Comparison of ENCODE assay signal across 11 mouse cellular contexts in the genomic region with DNA sequence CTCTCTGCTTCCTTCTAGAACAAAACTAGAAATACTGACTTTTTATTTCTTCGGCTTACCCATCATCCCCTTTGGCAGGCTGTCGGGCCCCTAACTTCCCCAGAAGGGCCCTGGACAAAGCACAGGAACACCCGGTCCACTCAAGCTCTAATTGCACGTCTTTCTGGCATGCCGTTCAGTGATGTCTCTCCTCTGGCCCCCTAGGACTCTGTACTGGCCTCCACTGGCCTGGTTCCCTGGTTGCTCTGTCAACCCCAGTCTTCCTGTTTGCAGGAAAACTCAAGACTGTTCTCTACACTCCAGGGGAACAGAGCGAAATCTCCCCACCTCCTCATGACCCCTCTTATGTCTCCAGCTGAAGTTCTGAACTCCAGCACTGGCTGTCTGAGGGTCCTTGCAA. TPM values are rescaled to one million over a fixed set of nuclear protein-coding genes. Genes with fewer than 3 reads are reported as not detected.
DNase-seq lines count a peak whose midpoint lies in the region; ATAC-seq and TF ChIP-seq lines count a peak whose summit lies in the region.
"Had no signal": no experiment of that assay in that cellular context is flagged by ENCODE, and none has a peak within 500 bp of the region (broad histone marks: within the 10 kb centered on the region; RNA-seq: fewer than 3 reads in every experiment).

No protein-coding gene starts in this region.

- H3K9me3 ChIP-seq in heart, postnatal 0 days (replicated peaks; ENCODE audit: control insufficient read depth, low read length): no peaks in the 10 kb centered on the region
- no peaks in the 10 kb centered on the region for H3K9me3 ChIP-seq in embryonic facial prominence, embryonic 11.5 days (replicated peaks; ENCODE audit: control insufficient read depth, low read length)
- H3K9me3 ChIP-seq in forebrain, postnatal 0 days (ENCODE audit: low read length): no peaks in the 10 kb centered on the region
- no peaks in the 10 kb centered on the region for H3K9me3 ChIP-seq in limb, embryonic 15.5 days

- no peaks in the 10 kb centered on the region for H3K27me3 ChIP-seq in heart, postnatal 0 days (ENCODE audit: control insufficient read depth, insufficient read depth, low read length)
- no peaks in the 10 kb centered on the region for H3K27me3 ChIP-seq in embryonic facial prominence, embryonic 11.5 days (ENCODE audit: control insufficient read depth, insufficient read depth, low read length)
- H3K27me3 ChIP-seq in forebrain, postnatal 0 days (ENCODE audit: insufficient read depth, low read length): no peaks in the 10 kb centered on the region
- H3K27me3 ChIP-seq in limb, embryonic 15.5 days: no peaks in the 10 kb centered on the region
- H3K27me3 ChIP-seq in thymus, adult 2 months (ENCODE audit: control insufficient read depth, insufficient read depth, low read length): no peaks in the 10 kb centered on the region; the same call in 1 of the 2 replicates
- H3K27me3 ChIP-seq: CH12.LX had no signal

- no peaks in the 10 kb centered on the region for H3K36me3 ChIP-seq in heart, postnatal 0 days (replicated peaks; ENCODE audit: control insufficient read depth, insufficient read depth, low read length)
- no peaks in the 10 kb centered on the region for H3K36me3 ChIP-seq in embryonic facial prominence, embryonic 11.5 days (replicated peaks; ENCODE audit: control insufficient read depth, insufficient read depth, low read depth, low read length)
- H3K36me3 ChIP-seq in forebrain, postnatal 0 days (ENCODE audit: insufficient read depth): no peaks in the 10 kb centered on the region
- H3K36me3 ChIP-seq in limb, embryonic 15.5 days: no peaks in the 10 kb centered on the region
- no peaks in the 10 kb centered on the region for H3K36me3 ChIP-seq in thymus, adult 2 months (ENCODE audit: control insufficient read depth, insufficient read depth, low read length)

- no peak for DNase-seq in heart, postnatal 0 days (ENCODE audit: low spot score)
- DNase-seq in heart, adult 8-10 months (ENCODE audit: low spot score): no peak
- no peak for DNase-seq in embryonic facial prominence, embryonic 11.5 days (ENCODE audit: low spot score)
- DNase-seq in forebrain, postnatal 0 days: no peak
- no peak for DNase-seq in thymus, adult 2 months
- no peak for DNase-seq in urinary bladder, postnatal 25 days (ENCODE audit: low spot score)
- DNase-seq in ovary, postnatal 10 days (ENCODE audit: low spot score): no peak
- DNase-seq: thymus, adult 18-20 months had no signal

- no peak for TF ChIP-seq CTCF in heart, postnatal 0 days (IDR thresholded peaks at IDR 0.05; ENCODE audit: low read depth)
- no peak for TF ChIP-seq CTCF in forebrain, postnatal 0 days (IDR thresholded peaks at IDR 0.05; ENCODE audit: low read depth)
- TF ChIP-seq CTCF in thymus, adult 2 months (IDR thresholded peaks at IDR 0.05; ENCODE audit: borderline replicate concordance, control insufficient read depth, extremely low read depth, insufficient read depth, low read length, poor library complexity): no peak

- H3K4me1 ChIP-seq in heart, postnatal 0 days (ENCODE audit: control insufficient read depth, insufficient read depth): peaks cover 43% of the 10 kb centered on the region
- H3K4me1 ChIP-seq in embryonic facial prominence, embryonic 11.5 days (ENCODE audit: control insufficient read depth, insufficient read depth, low read length): peaks cover 20% of the 10 kb centered on the region
- H3K4me1 ChIP-seq in forebrain, postnatal 0 days (ENCODE audit: insufficient read depth): peaks cover 29% of the 10 kb centered on the region
- H3K4me1 ChIP-seq in limb, embryonic 15.5 days: peaks cover 43% of the 10 kb centered on the region
- no peaks in the 10 kb centered on the region for H3K4me1 ChIP-seq in thymus, adult 2 months (replicated peaks; ENCODE audit: control insufficient read depth, insufficient read depth, low read length)

- ATAC-seq in heart, postnatal 0 days (ENCODE audit: insufficient read depth, low read depth): no peak
- no peak for ATAC-seq in embryonic facial prominence, embryonic 11.5 days (replicated peaks; ENCODE audit: insufficient number of reproducible peaks, low FRiP score, low TSS enrichment, low read depth)
- no peak for ATAC-seq in forebrain, postnatal 0 days
- ATAC-seq in limb, embryonic 15.5 days (ENCODE audit: insufficient number of reproducible peaks, low FRiP score, low TSS enrichment, low read depth): no peak

- 0 out of 2 replicates have a peak overlapping the region, but pooled peaks have one; percentile 9 for H3K27ac ChIP-seq in heart, postnatal 0 days (ENCODE audit: low read depth)
- peak overlapping the region; percentile 85 for H3K27ac ChIP-seq in embryonic facial prominence, embryonic 11.5 days (replicated peaks; ENCODE audit: low read depth, low read length)
- peak overlapping the region; percentile 84 for H3K27ac ChIP-seq in forebrain, postnatal 0 days (ENCODE audit: low read depth, low read length)
- peak overlapping the region; percentile 88 for H3K27ac ChIP-seq in limb, embryonic 15.5 days
- H3K27ac ChIP-seq in thymus, adult 2 months (ENCODE audit: control insufficient read depth, insufficient read depth, low read length): no peak overlapping the region

- H3K9ac ChIP-seq in heart, postnatal 0 days (replicated peaks; ENCODE audit: low read depth, low read length): no peak overlapping the region
- H3K9ac ChIP-seq in embryonic facial prominence, embryonic 11.5 days (replicated peaks; ENCODE audit: low read length): peak overlapping the region; percentile 32; the same call in 1 of the 2 replicates
- no peak overlapping the region for H3K9ac ChIP-seq in forebrain, postnatal 0 days
- no peak overlapping the region for H3K9ac ChIP-seq in limb, embryonic 15.5 days

- 54% methylated on average over 6 of the region's 6 CpGs for WGBS in heart, postnatal 0 days
- 36% methylated on average over 6 of the region's 6 CpGs for WGBS in embryonic facial prominence, embryonic 11.5 days
- WGBS in forebrain, postnatal 0 days: 27% methylated on average over 6 of the region's 6 CpGs
- 48% methylated on average over 6 of the region's 6 CpGs for WGBS in limb, embryonic 15.5 days
- 79% methylated on average over 6 of the region's 6 CpGs for WGBS in thymus, adult 2 months

- no peak for TF ChIP-seq POLR2A in thymus, adult 2 months (IDR thresholded peaks at IDR 0.05; ENCODE audit: control insufficient read depth, extremely low read depth, insufficient read depth, low read length, poor library complexity)

- H3K4me3 ChIP-seq in heart, postnatal 0 days (ENCODE audit: low read depth, low read length): no peak overlapping the region
- no peak overlapping the region for H3K4me3 ChIP-seq in embryonic facial prominence, embryonic 11.5 days (ENCODE audit: low read depth, low read length)
- no peak overlapping the region for H3K4me3 ChIP-seq in forebrain, postnatal 0 days (ENCODE audit: low read depth, low read length)
- no peak overlapping the region for H3K4me3 ChIP-seq in limb, embryonic 15.5 days
- no peak overlapping the region for H3K4me3 ChIP-seq in thymus, adult 2 months (ENCODE audit: control insufficient read depth, insufficient read depth, low read length)

- no peak overlapping the region for H3K4me2 ChIP-seq in heart, postnatal 0 days (ENCODE audit: low read depth, low read length)
- H3K4me2 ChIP-seq in embryonic facial prominence, embryonic 11.5 days (ENCODE audit: low read depth, low read length): no peak overlapping the region
- H3K4me2 ChIP-seq in forebrain, postnatal 0 days (ENCODE audit: low read depth): 0 out of 2 replicates have a peak overlapping the region, but pooled peaks have one; percentile 53
- H3K4me2 ChIP-seq in limb, embryonic 15.5 days: no peak overlapping the region

- TF ChIP-seq EP300 in heart, postnatal 0 days (IDR thresholded peaks at IDR 0.05; ENCODE audit: low read depth): no peak

RNA-seq across cellular contexts. Expression of gene Cpa5, which starts 7.9 kb away (rescaled TPM):
- 0.46 and 1.6 TPM in 2 replicates for total RNA-seq in heart, postnatal 0 days (2014; rRNA removed; ENCODE audit: low replicate concordance)
- 0.32 and 0.67 TPM in 2 replicates for polyA plus RNA-seq in heart, postnatal 0 days (2015; fragmentation: Nextera tagmentation; extraction: Ambion mirVana)
- total RNA-seq in heart, adult 8-10 months (2022): not detected
- 0.22 and 0.27 TPM in 2 replicates for polyA plus RNA-seq in embryonic facial prominence, embryonic 11.5 days (2014; fragmentation: Nextera tagmentation; extraction: Ambion mirVana)
- not detected in 2 replicates for total RNA-seq in forebrain, postnatal 0 days (2014; rRNA removed)
- 0.11 TPM in 1 of 2 replicates, not detected in the other for polyA plus RNA-seq in forebrain, postnatal 0 days (2015; fragmentation: Nextera tagmentation; extraction: Ambion mirVana)
- polyA plus RNA-seq in limb, embryonic 15.5 days (2015; fragmentation: Nextera tagmentation; extraction: Ambion mirVana): 0.27 and 0.83 TPM in 2 replicates
- 0.10 TPM in 1 of 2 replicates, not detected in the other for polyA plus RNA-seq in thymus, adult 2 months (2012; rRNA removed)
- total RNA-seq: CH12.LX had no signal
- polyA plus RNA-seq: liver, embryonic 11.5 days had no signal

RNA-seq across cellular contexts. Expression of gene Cpa1, which starts 20.3 kb away (rescaled TPM):
- total RNA-seq in heart, postnatal 0 days (2014; rRNA removed; ENCODE audit: low replicate concordance): 11.5 and 16.8 TPM in 2 replicates
- 4.4 and 6.2 TPM in 2 replicates for polyA plus RNA-seq in heart, postnatal 0 days (2015; fragmentation: Nextera tagmentation; extraction: Ambion mirVana)
- under 1 TPM in 2 of 4 experiments, not detected in 2; 0.19 to 0.20 TPM for total RNA-seq in heart, adult 8-10 months (2022)
- 0.17 and 0.21 TPM in 2 replicates for polyA plus RNA-seq in embryonic facial prominence, embryonic 11.5 days (2014; fragmentation: Nextera tagmentation; extraction: Ambion mirVana)
- total RNA-seq in forebrain, postnatal 0 days (2014; rRNA removed): 1.1 TPM in 1 of 2 replicates, not detected in the other
- 0.29 and 0.69 TPM in 2 replicates for polyA plus RNA-seq in forebrain, postnatal 0 days (2015; fragmentation: Nextera tagmentation; extraction: Ambion mirVana)
- 1.7 and 1.9 TPM in 2 replicates for polyA plus RNA-seq in limb, embryonic 15.5 days (2015; fragmentation: Nextera tagmentation; extraction: Ambion mirVana)
- polyA plus RNA-seq in thymus, adult 2 months (2012; rRNA removed): not detected in 2 replicates
- total RNA-seq: CH12.LX had no signal

RNA-seq across cellular contexts. Expression of gene Cpa4, which starts 50.6 kb away (rescaled TPM):
- total RNA-seq in heart, postnatal 0 days (2014; rRNA removed; ENCODE audit: low replicate concordance): 0.23 TPM in 1 of 2 replicates, not detected in the other
- 0.30 and 0.46 TPM in 2 replicates for polyA plus RNA-seq in heart, postnatal 0 days (2015; fragmentation: Nextera tagmentation; extraction: Ambion mirVana)
- total RNA-seq in heart, adult 8-10 months (2022): not detected
- polyA plus RNA-seq in embryonic facial prominence, embryonic 11.5 days (2014; fragmentation: Nextera tagmentation; extraction: Ambion mirVana): 1.4 TPM in 2 replicates
- 0.23 and 0.38 TPM in 2 replicates for total RNA-seq in forebrain, postnatal 0 days (2014; rRNA removed)
- polyA plus RNA-seq in forebrain, postnatal 0 days (2015; fragmentation: Nextera tagmentation; extraction: Ambion mirVana): 0.58 and 0.88 TPM in 2 replicates
- 5.2 and 6.3 TPM in 2 replicates for polyA plus RNA-seq in limb, embryonic 15.5 days (2015; fragmentation: Nextera tagmentation; extraction: Ambion mirVana)
- polyA plus RNA-seq in thymus, adult 2 months (2012; rRNA removed): 0.11 and 0.17 TPM in 2 replicates
- total RNA-seq: CH12.LX had no signal
